Mouse (Mus musculus) hindbrain, embryonic 13.5 days (tissue): ENCODE data around the gene Tagap. TPM values are rescaled to one million over a fixed set of nuclear protein-coding genes. Genes with fewer than 3 reads are reported as not detected.

Experiments used
- ATAC-seq: fragments of 200-750 bp; cut with Nextera tagmentation; 2 replicates; pipeline ENCODE4 v1.8.0; 2017; ENCODE audit warnings: moderate TSS enrichment; ENCODE audit not compliant: low FRiP score
- H3K27ac ChIP-seq: fragments of 300-500 bp; sonication (generic); 2 replicates; pipeline ENCODE4 v1.5.1; 2015; ENCODE audit warnings: inconsistent platforms, mild to moderate bottlenecking, moderate library complexity
- H3K27me3 ChIP-seq: fragments of 300-500 bp; sonication (generic); 2 replicates; pipeline ENCODE4 v1.6.1; 2015; ENCODE audit warnings: mild to moderate bottlenecking, inconsistent platforms
- H3K36me3 ChIP-seq: fragments of 300-500 bp; sonication (generic); 2 replicates; pipeline ENCODE4 v1.6.1; 2015; ENCODE audit warnings: mild to moderate bottlenecking, inconsistent platforms
- H3K4me1 ChIP-seq: fragments of 300-500 bp; sonication (generic); replicated peaks from 2 replicates; pipeline ENCODE4 v1.6.1; 2015; ENCODE audit warnings: inconsistent platforms
- H3K4me2 ChIP-seq: fragments of 300-500 bp; sonication (generic); 2 replicates; pipeline ENCODE4 v1.6.1; 2015; ENCODE audit warnings: inconsistent platforms, mild to moderate bottlenecking, moderate library complexity
- H3K4me3 ChIP-seq: fragments of 300-500 bp; sonication (generic); 2 replicates; pipeline ENCODE4 v1.5.1; 2015; ENCODE audit warnings: mild to moderate bottlenecking, inconsistent platforms
- H3K9ac ChIP-seq: fragments of 300-500 bp; sonication (generic); 2 replicates; pipeline ENCODE4 v1.6.1; 2015; ENCODE audit warnings: mild to moderate bottlenecking, inconsistent platforms
- H3K9me3 ChIP-seq: fragments of 300-500 bp; sonication (generic); 2 replicates; pipeline ENCODE4 v1.6.1; 2016; ENCODE audit warnings: inconsistent platforms
- WGBS: fragments of 180-500 bp; shearing (Covaris S2); methylation state at CpG from one replicate; pipeline ENCODE4 v1.1.7; 2015; 5-methylcytosine and 5-hydroxymethylcytosine counted together
- polyA plus RNA-seq: library from polyadenylated mRNA; unstranded; fragments of >200 nt; fragmentation: Nextera tagmentation; extraction: Ambion mirVana; gene quantifications from 2 replicates; pipeline ENCODE4 v1.2.1, GENCODE M21; 2015

Tagap gene
- polyA plus RNA-seq, result 0.53 and 0.63 TPM in 2 replicates

GRCm38 (mm10) chr17:7925413-7926160 lies at the start of gene Tagap:
TSS of gene Tagap (plus strand) at chr17:7926000.
- Histone ChIP-seq H3K9me3 (no peaks in the 10 kb centered on the region), H3K4me3 (no peak within 1 kb of the TSS), H3K9ac (no peak within 1 kb of the TSS), H3K4me2 (no peak within 1 kb of the TSS), H3K27me3 (no peaks in the 10 kb centered on the region), H3K4me1 (no peaks in the 10 kb centered on the region), H3K36me3 (no peaks in the 10 kb centered on the region), H3K27ac (no peak within 1 kb of the TSS)
- WGBS, result 73% methylated on average over 13 of the region's 13 CpGs
- no peak for ATAC-seq

- 88% methylated on average over 13 of the region's 13 CpGs for WGBS
- Histone ChIP-seq H3K27ac (no peak overlapping the region), H3K9ac (no peak overlapping the region), H3K36me3 (no peaks in the 10 kb centered on the region), H3K4me1 (0 out of 2 replicates have a peak, but pooled peaks cover 6% of the 10 kb centered on the region), H3K9me3 (no peaks in the 10 kb centered on the region), H3K27me3 (no peaks in the 10 kb centered on the region), H3K4me3 (no peak overlapping the region), H3K4me2 (no peak overlapping the region)
- no peak for ATAC-seq
These were observed 49.3 kb upstream of the Tagap start for GRCm38 (mm10) chr17:7876541-7876940.

GRCm38 (mm10) chr17:7877191-7877764 lies 48.5 kb upstream of the Tagap start:
- Histone ChIP-seq H3K4me2 (no peak overlapping the region), H3K9ac (no peak overlapping the region), H3K4me1 (0 out of 2 replicates have a peak, but pooled peaks cover 6% of the 10 kb centered on the region), H3K27ac (no peak overlapping the region), H3K4me3 (no peak overlapping the region), H3K9me3 (no peaks in the 10 kb centered on the region), H3K27me3 (no peaks in the 10 kb centered on the region), H3K36me3 (no peaks in the 10 kb centered on the region)
- no peak for ATAC-seq
- WGBS, result 77% methylated on average over 7 of the region's 7 CpGs

GRCm38 (mm10) chr17:7877878-7878277 lies 47.9 kb upstream of the Tagap start:
- Histone ChIP-seq H3K36me3 (no peaks in the 10 kb centered on the region), H3K9ac (no peak overlapping the region), H3K4me3 (no peak overlapping the region), H3K9me3 (no peaks in the 10 kb centered on the region), H3K4me2 (no peak overlapping the region), H3K4me1 (0 out of 2 replicates have a peak, but pooled peaks cover 6% of the 10 kb centered on the region), H3K27me3 (no peaks in the 10 kb centered on the region), H3K27ac (no peak overlapping the region)
- ATAC-seq, result no peak
- WGBS, result 77% methylated on average over 2 of the region's 2 CpGs

GRCm38 (mm10) chr17:7879529-7879928 lies 46.3 kb upstream of the Tagap start:
- Histone ChIP-seq H3K9ac (no peak overlapping the region), H3K4me2 (no peak overlapping the region), H3K27me3 (no peaks in the 10 kb centered on the region), H3K36me3 (no peaks in the 10 kb centered on the region), H3K4me3 (no peak overlapping the region), H3K4me1 (0 out of 2 replicates have a peak, but pooled peaks cover 6% of the 10 kb centered on the region), H3K27ac (no peak overlapping the region), H3K9me3 (no peaks in the 10 kb centered on the region)
- no peak for ATAC-seq
- 92% methylated on average over 4 of the region's 4 CpGs for WGBS

GRCm38 (mm10) chr17:7883126-7883525 lies 42.7 kb upstream of the Tagap start:
- H3K9ac ChIP-seq, result no peak overlapping the region
- no peaks in the 10 kb centered on the region for H3K4me1 ChIP-seq
- H3K27me3 ChIP-seq, result no peaks in the 10 kb centered on the region
- whole genome bisulfite sequencing, result 86% methylated on average over 11 of the region's 11 CpGs
- H3K36me3 ChIP-seq, result no peaks in the 10 kb centered on the region
- no peak overlapping the region for H3K4me2 ChIP-seq
- H3K9me3 ChIP-seq, result no peaks in the 10 kb centered on the region
- H3K27ac ChIP-seq, result no peak overlapping the region
- H3K4me3 ChIP-seq, result no peak overlapping the region
- ATAC-seq, result no peak

GRCm38 (mm10) chr17:7884606-7885005 lies 41.2 kb upstream of the Tagap start:
- Histone ChIP-seq H3K4me3 (no peak overlapping the region), H3K27me3 (no peaks in the 10 kb centered on the region), H3K36me3 (no peaks in the 10 kb centered on the region), H3K4me1 (no peaks in the 10 kb centered on the region), H3K27ac (no peak overlapping the region), H3K4me2 (no peak overlapping the region), H3K9ac (no peak overlapping the region), H3K9me3 (no peaks in the 10 kb centered on the region)
- no peak for ATAC-seq
- WGBS, result 84% methylated on average over 10 of the region's 10 CpGs

GRCm38 (mm10) chr17:7887071-7887815 lies 38.6 kb upstream of the Tagap start:
- Histone ChIP-seq H3K27me3 (no peaks in the 10 kb centered on the region), H3K9ac (no peak overlapping the region), H3K4me2 (no peak overlapping the region), H3K4me1 (no peaks in the 10 kb centered on the region), H3K27ac (no peak overlapping the region), H3K4me3 (no peak overlapping the region), H3K36me3 (no peaks in the 10 kb centered on the region), H3K9me3 (no peaks in the 10 kb centered on the region)
- ATAC-seq, result no peak
- 94% methylated on average over 20 of the region's 20 CpGs for WGBS

GRCm38 (mm10) chr17:7888291-7888690 lies 37.5 kb upstream of the Tagap start:
- Histone ChIP-seq H3K9ac (no peak overlapping the region), H3K36me3 (no peaks in the 10 kb centered on the region), H3K4me3 (no peak overlapping the region), H3K9me3 (no peaks in the 10 kb centered on the region), H3K4me2 (no peak overlapping the region), H3K4me1 (no peaks in the 10 kb centered on the region), H3K27me3 (no peaks in the 10 kb centered on the region), H3K27ac (no peak overlapping the region)
- WGBS, result 90% methylated on average over 6 of the region's 6 CpGs
- no peak for ATAC-seq

GRCm38 (mm10) chr17:7889026-7889425 lies 36.8 kb upstream of the Tagap start:
- no peaks in the 10 kb centered on the region for H3K27me3 ChIP-seq
- ATAC-seq, result no peak
- H3K9ac ChIP-seq, result no peak overlapping the region
- no peaks in the 10 kb centered on the region for H3K4me1 ChIP-seq
- no peaks in the 10 kb centered on the region for H3K36me3 ChIP-seq
- H3K4me2 ChIP-seq, result no peak overlapping the region
- H3K9me3 ChIP-seq, result no peaks in the 10 kb centered on the region
- H3K4me3 ChIP-seq, result no peak overlapping the region
- H3K27ac ChIP-seq, result no peak overlapping the region
- 84% methylated on average over 9 of the region's 9 CpGs for WGBS

- Histone ChIP-seq H3K36me3 (no peaks in the 10 kb centered on the region), H3K27me3 (no peaks in the 10 kb centered on the region), H3K27ac (no peak overlapping the region), H3K4me3 (no peak overlapping the region), H3K9ac (no peak overlapping the region), H3K4me1 (no peaks in the 10 kb centered on the region), H3K4me2 (no peak overlapping the region), H3K9me3 (no peaks in the 10 kb centered on the region)
- ATAC-seq, result no peak
- WGBS, result 85% methylated on average over 8 of the region's 8 CpGs
These were observed 33.1 kb upstream of the Tagap start for GRCm38 (mm10) chr17:7892676-7893075.

- H3K36me3 ChIP-seq, result no peaks in the 10 kb centered on the region
- no peaks in the 10 kb centered on the region for H3K9me3 ChIP-seq
- 92% methylated on average over 3 of the region's 3 CpGs for WGBS
- H3K4me2 ChIP-seq, result no peak overlapping the region
- no peak overlapping the region for H3K27ac ChIP-seq
- no peak for ATAC-seq
- H3K4me1 ChIP-seq, result no peaks in the 10 kb centered on the region
- no peaks in the 10 kb centered on the region for H3K27me3 ChIP-seq
- H3K4me3 ChIP-seq, result no peak overlapping the region
- H3K9ac ChIP-seq, result no peak overlapping the region
These were observed 31.7 kb upstream of the Tagap start for GRCm38 (mm10) chr17:7894094-7894493.
